Mouse (Mus musculus) heart, embryonic 12.5 days (tissue): Measurements from ENCODE around the gene Has1. TPM values are rescaled to one million over a fixed set of nuclear protein-coding genes. Genes with fewer than 3 reads are reported as not detected.

ENCODE experiments used
- ATAC-seq: fragments of 200-750 bp; cut with Nextera tagmentation; 2 replicates; pipeline ENCODE4 v1.8.0; 2017; ENCODE audit warnings: moderate TSS enrichment, moderate library complexity; ENCODE audit not compliant: insufficient number of reproducible peaks, low FRiP score
- H3K27ac ChIP-seq: fragments of 300-500 bp; sonication (generic); 2 replicates; pipeline ENCODE4 v1.5.1; 2016; ENCODE audit warnings: mild to moderate bottlenecking, moderate library complexity; ENCODE audit not compliant: poor library complexity, severe bottlenecking
- H3K27me3 ChIP-seq: fragments of 300-500 bp; sonication (generic); replicated peaks from 2 replicates; pipeline ENCODE4 v1.6.1; 2016; ENCODE audit warnings: mild to moderate bottlenecking, moderate library complexity
- H3K36me3 ChIP-seq: fragments of 300-500 bp; sonication (generic); 2 replicates; pipeline ENCODE4 v1.6.1; 2016; ENCODE audit warnings: mild to moderate bottlenecking, moderate library complexity
- H3K4me1 ChIP-seq: fragments of 300-500 bp; sonication (generic); replicated peaks from 2 replicates; pipeline ENCODE4 v1.6.1; 2016; ENCODE audit warnings: mild to moderate bottlenecking
- H3K4me2 ChIP-seq: fragments of 300-500 bp; sonication (generic); 2 replicates; pipeline ENCODE4 v1.6.1; 2016; ENCODE audit warnings: mild to moderate bottlenecking, moderate library complexity
- H3K4me3 ChIP-seq: fragments of 300-500 bp; sonication (generic); 2 replicates; pipeline ENCODE4 v1.5.1; 2016; ENCODE audit warnings: mild to moderate bottlenecking
- H3K9ac ChIP-seq: fragments of 300-500 bp; sonication (generic); 2 replicates; pipeline ENCODE4 v1.6.1; 2016; ENCODE audit warnings: mild to moderate bottlenecking, moderate library complexity
- H3K9me3 ChIP-seq: fragments of 300-500 bp; sonication (generic); replicated peaks from 2 replicates; pipeline ENCODE4 v1.6.1; 2016; ENCODE audit warnings: mild to moderate bottlenecking, moderate library complexity
- WGBS: fragments of 180-500 bp; shearing (Covaris S2); methylation state at CpG from one replicate; pipeline ENCODE4 v1.1.7; 2016; 5-methylcytosine and 5-hydroxymethylcytosine counted together
- microRNA counts: library from miRNA; unstranded; fragments of <30 nt; microRNA quantifications from one replicate; lab custom pipeline; 2017
- microRNA-seq: library from miRNA; unstranded; fragments of <30 nt; microRNA quantifications from one replicate; pipeline ENCODE4, GENCODE M21; 2017
- polyA plus RNA-seq: library from polyadenylated mRNA; unstranded; fragments of >200 nt; fragmentation: Nextera tagmentation; extraction: Ambion mirVana; gene quantifications from 2 replicates; pipeline ENCODE4 v1.2.1, GENCODE M21; 2016

Has1 gene
- polyA plus RNA-seq, 1 experiment from 2014 or later, result 0.80 TPM

DNA sequence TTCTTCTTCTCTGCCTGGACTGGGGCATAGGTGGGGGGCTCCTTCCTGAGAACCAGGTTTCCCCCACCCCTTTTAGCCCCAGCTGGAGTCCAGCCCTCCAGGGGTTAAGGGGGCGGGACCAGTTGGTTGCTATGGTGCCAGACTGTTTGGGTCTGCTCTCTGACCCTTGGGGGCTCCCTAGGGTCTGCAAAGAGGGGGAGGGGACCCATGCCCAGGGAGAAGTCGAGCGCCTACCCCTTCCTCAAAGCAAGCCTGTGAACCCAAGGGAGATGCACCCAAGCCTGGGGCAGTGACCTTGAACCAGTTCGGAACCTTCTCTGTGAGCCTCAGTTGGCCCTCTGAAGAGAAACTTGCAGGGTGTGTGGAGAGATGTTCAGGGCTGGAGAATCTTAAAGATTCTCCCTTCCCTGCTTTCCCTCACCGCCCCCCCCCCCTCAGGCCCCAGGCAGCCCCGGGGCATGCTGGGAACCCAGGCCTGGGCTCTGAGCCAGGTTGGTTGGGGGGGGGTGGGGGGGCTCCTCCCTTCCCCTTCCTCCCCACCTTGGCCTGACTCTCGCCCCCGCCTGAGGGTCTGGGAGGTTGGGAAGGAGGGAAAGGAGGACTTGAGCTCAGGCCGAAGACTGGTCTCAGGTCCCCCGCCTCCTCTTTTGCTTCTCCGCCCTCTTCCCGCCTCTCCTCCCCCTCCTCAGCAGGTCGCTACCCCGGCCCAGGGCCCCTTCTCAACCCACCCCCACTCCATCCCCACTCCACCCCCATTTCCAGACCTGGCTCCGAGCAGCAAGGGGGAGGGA is 26.6 kb downstream of the Has1 start:
- Histone ChIP-seq H3K4me2 (peak overlapping the region; percentile 82), H3K4me3 (peak overlapping the region; percentile 100), H3K9me3 (no peaks in the 10 kb centered on the region), H3K27ac (peak overlapping the region; percentile 100), H3K36me3 (peaks cover 31% of the 10 kb centered on the region), H3K4me1 (peaks cover 44% of the 10 kb centered on the region), H3K9ac (peak overlapping the region; percentile 99), H3K27me3 (no peaks in the 10 kb centered on the region)
- ATAC-seq, result peak; percentile 62
- 0% methylated on average over 12 of the region's 15 CpGs for WGBS

DNA sequence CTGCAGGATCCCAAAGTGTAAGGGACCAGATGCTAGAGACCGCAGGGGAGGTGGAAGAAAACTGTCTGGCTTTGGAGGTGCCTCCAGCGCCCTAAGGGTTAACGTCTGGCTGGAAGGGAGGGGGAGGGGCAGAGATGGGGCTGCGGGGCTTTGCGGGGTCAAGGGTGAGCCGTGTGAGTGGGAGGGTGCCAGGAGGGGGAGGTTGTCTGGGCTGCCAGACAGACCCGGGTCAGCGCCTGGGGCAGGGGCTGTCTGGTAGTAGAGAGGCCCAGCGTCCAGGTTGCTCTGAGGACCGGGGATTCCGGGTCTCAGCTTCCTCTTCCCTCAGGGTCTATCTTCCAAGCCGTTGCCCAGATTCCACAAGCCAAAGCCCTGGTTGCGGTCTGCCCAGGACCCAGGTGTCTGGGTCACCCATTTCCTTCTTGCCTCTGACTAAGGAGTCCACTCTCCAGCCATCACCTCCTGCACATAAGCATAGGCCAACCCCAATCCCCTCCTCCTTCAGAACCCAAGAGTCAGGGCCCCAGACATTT is 27.3 kb downstream of the Has1 start:
- Histone ChIP-seq H3K4me1 (peaks cover 39% of the 10 kb centered on the region), H3K4me2 (peak overlapping the region; percentile 82), H3K9ac (peak overlapping the region; percentile 99), H3K9me3 (no peaks in the 10 kb centered on the region), H3K27ac (peak overlapping the region; percentile 100), H3K4me3 (peak overlapping the region; percentile 100), H3K27me3 (no peaks in the 10 kb centered on the region), H3K36me3 (peaks cover 26% of the 10 kb centered on the region)
- peak; percentile 55 for ATAC-seq
- WGBS, result under 1% methylated on average over 13 of the region's 13 CpGs

DNA sequence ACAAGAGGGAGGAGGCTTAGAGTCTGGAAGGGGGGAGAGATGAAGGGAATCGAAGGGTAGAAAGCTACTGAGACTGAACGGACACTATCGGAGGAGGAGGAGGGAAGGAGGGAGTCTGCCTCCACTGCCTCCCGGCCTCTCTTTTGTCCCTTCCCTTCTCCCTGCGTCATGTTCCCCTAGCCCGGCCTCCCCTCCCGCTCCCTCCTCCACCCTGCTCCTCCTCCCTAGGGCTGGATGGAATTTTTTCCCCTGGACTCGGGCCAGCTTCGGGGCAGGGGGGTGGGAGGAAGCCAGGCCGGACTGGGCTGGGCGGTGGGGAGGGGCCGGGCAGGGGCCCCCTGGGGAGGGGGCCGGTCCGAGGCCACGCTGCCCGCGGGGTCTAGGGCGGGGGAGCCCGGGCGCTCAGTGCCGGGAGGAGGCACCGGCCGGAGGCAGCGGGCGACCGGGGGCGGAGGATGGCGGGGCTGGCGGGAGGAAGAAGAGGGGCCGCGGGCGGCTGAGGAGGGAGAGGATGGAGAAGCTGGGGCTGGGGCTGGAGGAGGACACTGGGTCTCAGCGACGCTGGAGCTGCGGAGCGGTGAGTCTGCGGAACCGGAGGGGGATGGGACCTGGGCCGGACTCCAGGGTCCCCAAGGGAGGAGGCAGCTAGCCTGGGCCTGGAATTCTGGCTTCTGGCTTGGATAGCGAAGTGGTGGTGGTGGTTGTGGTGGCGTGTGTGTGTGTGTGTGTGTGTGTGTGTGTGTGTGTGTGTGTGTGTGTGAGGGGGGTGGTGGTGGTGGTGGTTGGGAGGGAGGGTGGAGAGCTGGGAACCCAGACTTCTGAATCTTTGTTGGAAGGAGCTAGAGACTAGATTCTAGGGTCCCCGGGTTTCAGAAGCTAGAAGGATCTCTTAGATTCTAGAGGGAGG is 28.0 kb downstream of the Has1 start, which contains the start of gene Spaca6:
Gene Spaca6, plus strand, starts transcription at position 408 of the 907 bp plus-strand sequence.
- Histone ChIP-seq H3K4me2 (peak within 1 kb of the TSS; percentile 82), H3K36me3 (peaks cover 20% of the 10 kb centered on the region), H3K9ac (peak within 1 kb of the TSS; percentile 99), H3K9me3 (no peaks in the 10 kb centered on the region), H3K27me3 (no peaks in the 10 kb centered on the region), H3K27ac (peak within 1 kb of the TSS; percentile 100), H3K4me3 (peak within 1 kb of the TSS; percentile 100), H3K4me1 (peaks cover 33% of the 10 kb centered on the region)
- ATAC-seq, result peak; percentile 87
- 2% methylated on average over 41 of the region's 42 CpGs for WGBS

DNA sequence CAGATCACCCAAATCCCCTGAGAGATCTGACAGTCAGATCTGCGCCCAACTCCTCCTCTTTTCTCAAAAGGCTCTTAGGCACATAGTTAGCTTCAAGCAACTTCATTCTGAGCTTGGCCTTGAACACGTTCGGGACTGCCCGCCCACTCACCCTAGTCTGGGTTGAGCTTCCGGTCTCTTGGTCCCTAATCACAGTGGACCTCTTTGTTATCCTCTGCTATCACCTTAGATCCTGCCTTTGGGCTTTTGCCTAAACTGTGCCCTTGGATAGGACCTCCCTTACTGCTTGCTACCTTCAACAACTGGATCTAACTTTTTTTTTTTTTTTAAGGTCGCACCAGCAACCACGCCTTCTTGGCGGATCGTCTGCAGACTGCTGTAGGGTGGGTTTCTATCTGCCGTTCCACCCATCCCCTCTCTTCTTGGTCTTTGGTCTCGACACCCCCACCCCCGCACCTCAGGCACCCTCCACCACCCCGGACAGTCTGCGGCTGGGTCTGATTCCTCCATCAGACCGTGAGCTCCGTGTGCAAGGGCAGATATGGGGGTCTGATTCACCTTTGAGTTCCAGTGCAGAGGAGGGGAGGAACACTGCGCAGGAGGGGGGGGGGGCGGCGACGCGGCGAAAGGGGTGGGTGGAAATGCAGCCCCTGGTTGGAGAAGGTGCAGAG is 28.9 kb downstream of the Has1 start:
- H3K9me3 ChIP-seq, result no peaks in the 10 kb centered on the region
- peak overlapping the region; percentile 100 for H3K4me3 ChIP-seq
- peak overlapping the region; percentile 82 for H3K4me2 ChIP-seq
- H3K36me3 ChIP-seq, result peaks cover 10% of the 10 kb centered on the region
- no peaks in the 10 kb centered on the region for H3K27me3 ChIP-seq
- peaks cover 24% of the 10 kb centered on the region for H3K4me1 ChIP-seq
- peak overlapping the region; percentile 100 for H3K27ac ChIP-seq
- WGBS, result 3% methylated on average over 17 of the region's 22 CpGs
- peak; percentile 13; the same call in 1 of the 2 replicates for ATAC-seq
- peak overlapping the region; percentile 99 for H3K9ac ChIP-seq

DNA sequence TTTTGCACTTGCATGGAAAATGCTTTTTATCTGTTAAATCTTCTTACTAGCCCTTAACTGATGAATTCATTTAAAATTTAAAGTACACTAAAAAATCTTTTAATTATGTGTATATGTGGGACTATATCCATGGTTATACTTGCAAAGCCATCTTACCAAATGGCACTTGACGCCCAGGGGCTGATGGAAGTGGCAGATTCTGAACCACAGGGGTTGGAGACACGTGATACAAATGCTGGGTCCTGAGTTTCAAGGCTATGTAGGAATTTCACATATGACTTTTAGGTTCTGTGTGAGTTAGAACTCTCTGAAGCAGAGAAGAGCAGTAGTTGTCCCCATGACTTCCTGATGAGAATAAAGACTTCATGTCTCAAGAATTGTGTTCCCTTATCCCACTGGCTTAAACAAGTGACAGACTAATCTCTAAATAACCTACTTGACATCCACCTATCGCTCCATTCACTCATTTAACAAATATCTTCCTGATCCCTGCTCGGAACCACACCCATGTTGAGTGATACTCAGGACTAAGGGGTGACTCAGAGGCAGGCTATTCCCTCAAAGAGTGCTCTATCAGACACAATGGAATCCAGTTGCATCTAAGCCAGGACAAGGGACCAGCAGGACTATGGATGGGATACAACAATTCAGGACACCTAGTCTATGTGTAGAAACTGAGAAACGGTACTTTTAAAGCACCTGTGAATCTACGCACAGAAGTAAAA is 31.2 kb downstream of the Has1 start:
- Histone ChIP-seq H3K4me1 (peaks cover 5% of the 10 kb centered on the region), H3K27ac (no peak overlapping the region), H3K9ac (no peak overlapping the region), H3K4me3 (no peak overlapping the region), H3K9me3 (no peaks in the 10 kb centered on the region), H3K4me2 (no peak overlapping the region), H3K36me3 (no peaks in the 10 kb centered on the region), H3K27me3 (no peaks in the 10 kb centered on the region)
- no peak for ATAC-seq
- 67% methylated on average over 6 of the region's 6 CpGs for WGBS

DNA sequence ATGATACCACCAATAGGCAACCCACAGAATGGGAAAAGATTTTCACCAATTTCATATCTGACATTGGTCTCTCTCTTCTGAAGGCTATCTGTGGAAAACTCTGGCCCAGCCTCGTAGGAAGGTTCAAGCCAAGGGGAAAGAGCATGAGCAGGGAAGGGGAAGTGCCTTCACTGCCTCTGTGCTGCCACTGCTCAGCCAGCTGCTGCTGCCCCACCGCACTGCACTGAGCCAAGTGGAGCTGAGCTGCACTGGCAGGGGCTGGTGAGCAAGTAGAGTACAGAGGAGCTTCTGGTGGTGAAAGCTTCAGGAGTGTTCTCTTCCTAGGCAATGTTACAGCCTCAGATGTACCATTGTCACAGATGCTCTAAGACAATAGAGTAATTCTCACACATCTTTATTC is 59.5 kb downstream of the Has1 start:
- no peak overlapping the region for H3K27ac ChIP-seq
- no peaks in the 10 kb centered on the region for H3K36me3 ChIP-seq
- H3K4me2 ChIP-seq, result no peak overlapping the region
- H3K9me3 ChIP-seq, result peaks cover 4% of the 10 kb centered on the region; the same call in 1 of the 2 replicates
- H3K4me1 ChIP-seq, result 0 out of 2 replicates have a peak, but pooled peaks cover 5% of the 10 kb centered on the region
- WGBS, result 37% methylated on average over 2 of the region's 2 CpGs
- ATAC-seq, result no peak
- no peaks in the 10 kb centered on the region for H3K27me3 ChIP-seq
- H3K4me3 ChIP-seq, result no peak overlapping the region
- H3K9ac ChIP-seq, result no peak overlapping the region

MicroRNAs within 50 kb of the gene (microRNA counts, 519-probe panel; counts per million panel counts)
- microRNA mmu-let-7e (lab: Ali Mortazavi, UCI) (7,195 counts per million, percentile 88 among the panel's probes with 10 or more counts), microRNA mmu-miR-125a-3p (lab: Ali Mortazavi, UCI) (4,492 counts per million, percentile 43 among the panel's probes with 10 or more counts), microRNA mmu-miR-125a-5p (lab: Ali Mortazavi, UCI) (8,248 counts per million, percentile 97 among the panel's probes with 10 or more counts), microRNA mmu-miR-99b (lab: Ali Mortazavi, UCI) (5,908 counts per million, percentile 77 among the panel's probes with 10 or more counts)

Small RNA genes within 50 kb of the gene (microRNA-seq; reads per million reads assigned to microRNA genes)
- not detected for gene Gm25927
- gene Mir125a, result 3,295 reads per million, percentile 89 among the genes with 10 or more reads in this experiment
- gene Mir99b, result 21,607 reads per million, percentile 97 among the genes with 10 or more reads in this experiment
- gene Mirlet7e, result not detected

Other genes with a start within 250 kb of the Has1 start
- gene Lnpep, start 230.2 kb downstream of the Has1 start, polyA plus RNA-seq, result 13.8 and 15.1 TPM in 2 replicates
- not detected in 2 replicates for gene Vmn2r90, start 151.5 kb downstream of the Has1 start, polyA plus RNA-seq
- gene Spaca6, start 28.0 kb downstream of the Has1 start, polyA plus RNA-seq, result 33.3 and 34.8 TPM in 2 replicates
- gene Fpr1, start 28.7 kb upstream of the Has1 start, polyA plus RNA-seq, result not detected in 2 replicates
- not detected in 2 replicates for gene Fpr2, start 32.6 kb upstream of the Has1 start, polyA plus RNA-seq
- gene Fpr3, start 32.6 kb upstream of the Has1 start, polyA plus RNA-seq, result not detected in 2 replicates
- not detected in 2 replicates for gene Fpr-rs4, start 166.5 kb upstream of the Has1 start, polyA plus RNA-seq
- not detected in 2 replicates for gene Vmn2r124, start 194.2 kb upstream of the Has1 start, polyA plus RNA-seq
- not detected in 2 replicates for gene Vmn2r91, start 229.8 kb upstream of the Has1 start, polyA plus RNA-seq